Mouse (Mus musculus) hindbrain, embryonic 11.5 days (tissue): ENCODE data around the gene Golga4. TPM values are rescaled to one million over a fixed set of nuclear protein-coding genes. Genes with fewer than 3 reads are reported as not detected.

Source experiments
- ATAC-seq: fragments of 200-750 bp; cut with Nextera tagmentation; 2 replicates; pipeline ENCODE4 v1.8.0; 2017; ENCODE audit warnings: mild to moderate bottlenecking, moderate TSS enrichment, moderate library complexity; ENCODE audit not compliant: low FRiP score
- DNase-seq: peaks from one replicate; pipeline ENCODE4 v3.0.0-alpha.2; 2015; ENCODE audit warnings: low spot score
- H3K27ac ChIP-seq: fragments of 300-500 bp; sonication (generic); 2 replicates; pipeline ENCODE4 v1.5.1; 2014; ENCODE audit warnings: mild to moderate bottlenecking, low read depth, low read length
- H3K27me3 ChIP-seq: fragments of 300-500 bp; sonication (generic); 2 replicates; pipeline ENCODE4 v1.6.1; 2014; ENCODE audit warnings: mild to moderate bottlenecking, low read length, moderate library complexity, mixed read lengths; ENCODE audit not compliant: control insufficient read depth, insufficient read depth
- H3K36me3 ChIP-seq: fragments of 300-500 bp; sonication (generic); 2 replicates; pipeline ENCODE4 v1.6.1; 2014; ENCODE audit warnings: mild to moderate bottlenecking, low read length, moderate library complexity, mixed read lengths; ENCODE audit not compliant: control insufficient read depth, insufficient read depth
- H3K4me1 ChIP-seq: fragments of 300-500 bp; sonication (generic); replicated peaks from 2 replicates; pipeline ENCODE4 v1.6.1; 2014; ENCODE audit warnings: low read length, mixed read lengths; ENCODE audit not compliant: control insufficient read depth, insufficient read depth
- H3K4me2 ChIP-seq: fragments of 300-500 bp; sonication (generic); replicated peaks from 2 replicates; pipeline ENCODE4 v1.6.1; 2014; ENCODE audit warnings: mild to moderate bottlenecking, low read depth, low read length
- H3K4me3 ChIP-seq: fragments of 300-500 bp; sonication (generic); 2 replicates; pipeline ENCODE4 v1.5.1; 2014; ENCODE audit warnings: low read depth, low read length
- H3K9ac ChIP-seq: fragments of 300-500 bp; sonication (generic); 2 replicates; pipeline ENCODE4 v1.6.1; 2014; ENCODE audit warnings: low read depth, low read length
- H3K9me3 ChIP-seq: fragments of 300-500 bp; sonication (generic); 2 replicates; pipeline ENCODE4 v1.6.1; 2016; ENCODE audit warnings: low read length; ENCODE audit not compliant: control insufficient read depth
- WGBS: fragments of 180-500 bp; shearing (Covaris S2); extraction: QIAGEN DNeasy Blood & Tissue Kit; methylation state at CpG from one replicate; pipeline ENCODE4 v1.1.7; 2014; 5-methylcytosine and 5-hydroxymethylcytosine counted together
- polyA plus RNA-seq: library from polyadenylated mRNA; unstranded; fragments of >200 nt; fragmentation: Nextera tagmentation; extraction: Ambion mirVana; gene quantifications from 2 replicates; pipeline ENCODE4 v1.2.1, GENCODE M21; 2014

Gene Golga4
- polyA plus RNA-seq, 1 experiment from 2014 or later: 64.8 TPM

- H3K9me3 ChIP-seq: no peaks in the 10 kb centered on the region
- no peak for DNase-seq
These were observed 5.0 kb downstream of the Golga4 start for GRCm38 (mm10) chr9:118510941-118511690.

GRCm38 (mm10) chr9:118512681-118513233 is 6.7 kb downstream of the Golga4 start:
- no peak overlapping the region for H3K9ac ChIP-seq
- H3K9me3 ChIP-seq: no peaks in the 10 kb centered on the region
- DNase-seq (no peak), ATAC-seq (no peak)
- no peak overlapping the region for H3K27ac ChIP-seq
- peaks cover 2% of the 10 kb centered on the region; the same call in 1 of the 2 replicates for H3K36me3 ChIP-seq
- H3K27me3 ChIP-seq: no peaks in the 10 kb centered on the region
- WGBS: 84% methylated on average over 3 of the region's 3 CpGs
- H3K4me1 ChIP-seq: no peaks in the 10 kb centered on the region
- no peak overlapping the region for H3K4me2 ChIP-seq
- no peak overlapping the region for H3K4me3 ChIP-seq

More at GRCm38 (mm10) chr9:118510941-118511690, 5.0 kb downstream of the Golga4 start:
- ATAC-seq: no peak
- Histone ChIP-seq H3K36me3 (peaks cover 2% of the 10 kb centered on the region; the same call in 1 of the 2 replicates), H3K4me2 (no peak overlapping the region), H3K9ac (no peak overlapping the region), H3K27me3 (no peaks in the 10 kb centered on the region), H3K4me1 (no peaks in the 10 kb centered on the region), H3K4me3 (no peak overlapping the region), H3K27ac (no peak overlapping the region)
- 75% methylated on average over 15 of the region's 15 CpGs for WGBS

GRCm38 (mm10) chr9:118515476-118515875 is 9.4 kb downstream of the Golga4 start:
- Histone ChIP-seq H3K36me3 (peaks cover 2% of the 10 kb centered on the region; the same call in 1 of the 2 replicates), H3K9me3 (no peaks in the 10 kb centered on the region), H3K4me2 (no peak overlapping the region), H3K4me1 (no peaks in the 10 kb centered on the region), H3K27ac (no peak overlapping the region), H3K9ac (no peak overlapping the region), H3K4me3 (no peak overlapping the region), H3K27me3 (no peaks in the 10 kb centered on the region)
- DNase-seq: no peak
- ATAC-seq: no peak
- WGBS: 91% methylated on average over 6 of the region's 6 CpGs

GRCm38 (mm10) chr9:118516162-118516561 is 10.1 kb downstream of the Golga4 start:
- no peak overlapping the region for H3K27ac ChIP-seq
- DNase-seq (no peak), ATAC-seq (no peak)
- 94% methylated on average over 3 of the region's 3 CpGs for WGBS
- H3K9me3 ChIP-seq: no peaks in the 10 kb centered on the region
- no peak overlapping the region for H3K4me2 ChIP-seq
- no peaks in the 10 kb centered on the region for H3K27me3 ChIP-seq
- no peak overlapping the region for H3K4me3 ChIP-seq
- H3K9ac ChIP-seq: no peak overlapping the region
- peaks cover 2% of the 10 kb centered on the region; the same call in 1 of the 2 replicates for H3K36me3 ChIP-seq
- no peaks in the 10 kb centered on the region for H3K4me1 ChIP-seq

- no peaks in the 10 kb centered on the region for H3K27me3 ChIP-seq
- no peak overlapping the region for H3K4me3 ChIP-seq
- H3K36me3 ChIP-seq: peaks cover 2% of the 10 kb centered on the region; the same call in 1 of the 2 replicates
- H3K4me2 ChIP-seq: no peak overlapping the region
- 83% methylated on average over 8 of the region's 8 CpGs for WGBS
- H3K9ac ChIP-seq: no peak overlapping the region
- H3K9me3 ChIP-seq: no peaks in the 10 kb centered on the region
- ATAC-seq (no peak), DNase-seq (no peak)
- no peaks in the 10 kb centered on the region for H3K4me1 ChIP-seq
- H3K27ac ChIP-seq: no peak overlapping the region
These were observed 11.6 kb downstream of the Golga4 start for GRCm38 (mm10) chr9:118517619-118518018.

GRCm38 (mm10) chr9:118519101-118519500 is 13.0 kb downstream of the Golga4 start:
- no peak overlapping the region for H3K4me3 ChIP-seq
- no peaks in the 10 kb centered on the region for H3K4me1 ChIP-seq
- H3K36me3 ChIP-seq: no peaks in the 10 kb centered on the region; the same call in 1 of the 2 replicates
- H3K9ac ChIP-seq: no peak overlapping the region
- no peak for DNase-seq
- H3K4me2 ChIP-seq: no peak overlapping the region
- WGBS: 69% methylated on average over 8 of the region's 8 CpGs
- no peak overlapping the region for H3K27ac ChIP-seq
- H3K9me3 ChIP-seq: no peaks in the 10 kb centered on the region
- no peak for ATAC-seq
- H3K27me3 ChIP-seq: no peaks in the 10 kb centered on the region

GRCm38 (mm10) chr9:118520011-118520410 is 13.9 kb downstream of the Golga4 start:
- WGBS: 69% methylated on average over 8 of the region's 8 CpGs

GRCm38 (mm10) chr9:118520858-118521257 is 14.8 kb downstream of the Golga4 start:
- H3K4me1 ChIP-seq: no peaks in the 10 kb centered on the region
- no peaks in the 10 kb centered on the region for H3K36me3 ChIP-seq
- no peak overlapping the region for H3K27ac ChIP-seq
- no peak overlapping the region for H3K4me3 ChIP-seq
- WGBS: 23% methylated on average over 3 of the region's 3 CpGs
- DNase-seq: no peak
- no peak for ATAC-seq
- no peaks in the 10 kb centered on the region for H3K9me3 ChIP-seq
- H3K9ac ChIP-seq: no peak overlapping the region
- no peaks in the 10 kb centered on the region for H3K27me3 ChIP-seq
- no peak overlapping the region for H3K4me2 ChIP-seq

More at GRCm38 (mm10) chr9:118520011-118520410, 13.9 kb downstream of the Golga4 start:
- H3K27ac ChIP-seq: no peak overlapping the region
- no peak overlapping the region for H3K4me2 ChIP-seq
- H3K27me3 ChIP-seq: no peaks in the 10 kb centered on the region
- no peak overlapping the region for H3K4me3 ChIP-seq
- DNase-seq (no peak), ATAC-seq (no peak)
- no peaks in the 10 kb centered on the region for H3K9me3 ChIP-seq
- H3K9ac ChIP-seq: no peak overlapping the region
- no peaks in the 10 kb centered on the region for H3K36me3 ChIP-seq
- H3K4me1 ChIP-seq: no peaks in the 10 kb centered on the region

- DNase-seq (no peak), ATAC-seq (no peak)
- no peak overlapping the region for H3K9ac ChIP-seq
- no peak overlapping the region for H3K4me3 ChIP-seq
- H3K36me3 ChIP-seq: no peaks in the 10 kb centered on the region
- H3K27me3 ChIP-seq: no peaks in the 10 kb centered on the region
- no peaks in the 10 kb centered on the region for H3K9me3 ChIP-seq
- H3K27ac ChIP-seq: no peak overlapping the region
- H3K4me2 ChIP-seq: no peak overlapping the region
- H3K4me1 ChIP-seq: no peaks in the 10 kb centered on the region
- WGBS: 69% methylated on average over 8 of the region's 8 CpGs
These were observed 15.6 kb downstream of the Golga4 start for GRCm38 (mm10) chr9:118521659-118522058.
